Mouse (Mus musculus): ENCODE data around the gene Ddah1. TPM values are rescaled to one million over a fixed set of nuclear protein-coding genes. Genes with fewer than 3 reads are reported as not detected.

The Ddah1 gene
- 3.2 TPM for polyA plus RNA-seq (2014; fragmentation: Illumina TruSeq; extraction: RNeasy Lipid Tissue Mini Kit (QIAGEN cat#74804); ENCODE audit: low read depth, low replicate concordance)

GRCm38 (mm10) chr3:145758561-145759378, at the start of gene Ddah1:
Gene Ddah1 (plus strand): TSS chr3:145758675.

GRCm38 (mm10) chr3:145922019-145922854, 163.8 kb downstream of the Ddah1 start, which contains the start of gene Bcl10:
Gene Bcl10 (plus strand): TSS chr3:145922804.

GRCm38 (mm10) chr3:145937505-145938404, 179.3 kb downstream of the Ddah1 start, which contains the start of gene 2410004B18Rik:
Gene 2410004B18Rik (plus strand): TSS chr3:145938014.

Other genes starting within 250 kb of the Ddah1 start
- 14.2 TPM for gene Znhit6, start 182.5 kb upstream of the Ddah1 start, polyA plus RNA-seq (2014; fragmentation: Illumina TruSeq; extraction: RNeasy Lipid Tissue Mini Kit (QIAGEN cat#74804); ENCODE audit: low read depth, low replicate concordance)
- 77.1 TPM for gene Ccn1, start 108.7 kb upstream of the Ddah1 start, polyA plus RNA-seq (2014; fragmentation: Illumina TruSeq; extraction: RNeasy Lipid Tissue Mini Kit (QIAGEN cat#74804); ENCODE audit: low read depth, low replicate concordance)
- 20.2 TPM for gene Bcl10, start 164.1 kb downstream of the Ddah1 start, polyA plus RNA-seq (2014; fragmentation: Illumina TruSeq; extraction: RNeasy Lipid Tissue Mini Kit (QIAGEN cat#74804); ENCODE audit: low read depth, low replicate concordance)
- gene 2410004B18Rik, start 179.3 kb downstream of the Ddah1 start, polyA plus RNA-seq (2014; fragmentation: Illumina TruSeq; extraction: RNeasy Lipid Tissue Mini Kit (QIAGEN cat#74804); ENCODE audit: low read depth, low replicate concordance): 22.1 TPM
- 14.8 TPM for gene Syde2, start 229.2 kb downstream of the Ddah1 start, polyA plus RNA-seq (2014; fragmentation: Illumina TruSeq; extraction: RNeasy Lipid Tissue Mini Kit (QIAGEN cat#74804); ENCODE audit: low read depth, low replicate concordance)

Measured in heart, adult 10 weeks (tissue).